Mouse (Mus musculus) erythroblast, embryonic 14.5 days (primary cell): ENCODE measurements around the gene Apon.

Experiments
- GATA1 ChIP-seq: IDR thresholded peaks from 2 replicates; pipeline ENCODE4 v1.6.1; 2012; ENCODE audit warnings: low read length, inconsistent platforms, mixed read lengths
- TAL1 ChIP-seq: IDR thresholded peaks from 3 replicates; pipeline ENCODE4 v1.6.1; 2012; ENCODE audit warnings: low read length, inconsistent platforms, mixed read lengths

DNA sequence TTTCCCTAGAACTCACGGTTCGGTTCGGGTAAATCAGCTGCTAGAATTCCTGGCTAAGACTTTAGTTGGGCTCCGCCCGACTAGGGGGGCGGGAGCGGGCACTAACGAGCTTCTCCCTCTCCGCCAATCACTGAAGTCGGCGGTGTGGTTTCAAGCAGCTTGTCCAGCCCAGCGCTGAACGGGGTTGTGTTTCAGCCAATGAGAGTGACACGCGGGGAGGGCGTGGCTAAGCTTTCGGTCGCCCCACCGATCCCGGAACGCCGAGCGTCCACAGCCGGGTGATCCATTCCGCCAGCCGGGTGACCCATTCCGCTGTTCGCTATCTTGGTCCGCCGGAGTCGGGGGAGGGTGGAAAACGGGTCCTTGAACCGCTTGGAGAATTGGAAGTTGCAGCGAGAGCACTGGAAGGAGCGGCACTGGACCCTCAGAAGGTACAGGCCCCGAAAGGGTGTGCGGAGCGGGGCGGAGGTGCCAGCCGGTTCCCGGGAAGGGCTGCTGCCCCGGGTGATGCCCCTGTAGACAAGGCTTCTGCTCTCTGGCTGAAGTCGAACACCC lies 16.5 kb downstream of the Apon start, which contains the start of gene Stat2:
- TF ChIP-seq GATA1 (no peak), TAL1 (no peak)
